Mouse (Mus musculus): ENCODE data around the gene Vps25.

The Vps25 gene

DNA sequence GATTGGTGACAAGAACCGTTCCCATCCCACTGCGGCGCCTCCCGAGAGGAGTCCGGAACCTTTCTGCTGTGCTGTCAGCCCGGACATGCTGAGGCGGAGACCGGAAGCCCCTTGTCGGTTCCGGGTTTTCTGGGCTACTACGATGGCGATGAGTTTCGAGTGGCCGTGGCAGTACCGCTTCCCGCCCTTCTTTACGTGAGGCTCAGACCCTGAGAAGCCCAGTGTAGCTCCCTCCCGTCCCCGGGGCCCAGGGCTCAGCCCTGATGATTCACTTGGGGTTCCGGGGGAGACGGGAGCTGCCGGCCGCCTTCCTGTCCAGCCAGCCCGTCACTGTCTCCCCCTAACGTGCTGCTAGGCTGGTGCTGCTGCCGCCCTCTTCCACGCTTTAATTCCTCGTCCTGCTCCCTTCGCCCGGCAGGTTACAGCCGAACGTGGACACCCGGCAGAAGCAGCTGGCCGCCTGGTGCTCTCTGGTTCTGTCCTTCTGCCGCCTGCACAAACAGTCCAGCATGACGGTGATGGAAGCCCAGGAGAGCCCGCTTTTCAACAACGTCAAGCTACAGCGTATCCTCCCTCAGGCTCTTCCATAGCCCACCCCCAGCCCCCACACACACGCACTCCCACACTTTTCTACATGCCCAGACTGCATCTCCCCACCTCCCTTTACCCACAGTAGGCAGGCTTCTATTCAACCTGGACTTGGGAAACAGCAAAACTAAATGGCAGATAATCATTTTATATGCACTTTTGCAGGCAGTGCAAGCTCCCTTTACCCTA, at the start of gene Vps25:
Gene Vps25 (plus strand): TSS at position 95 of the 777 bp plus-strand sequence.
- DNase-seq (ENCODE audit: low read depth), result no peak

DNA sequence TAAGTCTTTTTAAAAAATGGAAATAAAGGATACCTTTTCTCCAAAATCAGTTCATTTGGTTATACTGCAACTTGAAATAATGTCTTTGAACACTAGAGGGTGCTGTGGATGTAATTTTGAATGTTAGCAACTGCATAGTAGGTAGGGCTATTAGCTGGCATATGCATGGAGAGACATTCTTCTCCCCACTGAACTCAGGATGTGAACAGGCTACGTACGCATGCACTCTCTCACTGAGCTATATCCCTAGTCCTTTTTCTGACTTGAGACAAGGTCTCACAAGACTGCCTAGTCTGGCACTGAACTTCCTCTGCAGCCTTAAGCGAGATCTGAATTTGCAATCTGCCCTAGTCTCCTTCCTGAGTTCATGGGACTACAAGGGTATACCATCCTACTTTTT, 41.5 kb upstream of the Vps25 start:
- peak; percentile 58 for DNase-seq (ENCODE audit: low read depth)

DNA sequence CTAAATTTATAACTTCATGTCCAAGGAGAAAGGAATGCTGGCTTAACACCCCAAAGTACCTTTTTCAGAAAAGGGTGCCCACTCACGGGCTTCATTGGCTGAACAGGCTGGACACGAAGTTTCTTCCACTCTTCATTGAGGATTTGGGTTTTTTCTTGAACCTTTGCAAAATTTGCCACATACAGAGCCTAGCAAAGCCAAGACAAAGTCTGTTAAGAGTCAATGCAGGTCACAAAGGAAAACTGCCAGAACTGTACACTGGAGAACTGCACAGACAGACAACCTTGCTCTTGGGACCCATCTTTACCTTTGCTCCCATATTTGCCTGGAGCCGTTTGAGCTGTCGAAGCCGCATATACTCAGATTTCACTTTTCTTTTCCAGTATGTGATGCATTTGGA, 36.6 kb upstream of the Vps25 start:
- DNase-seq (ENCODE audit: low read depth), result no peak

DNA sequence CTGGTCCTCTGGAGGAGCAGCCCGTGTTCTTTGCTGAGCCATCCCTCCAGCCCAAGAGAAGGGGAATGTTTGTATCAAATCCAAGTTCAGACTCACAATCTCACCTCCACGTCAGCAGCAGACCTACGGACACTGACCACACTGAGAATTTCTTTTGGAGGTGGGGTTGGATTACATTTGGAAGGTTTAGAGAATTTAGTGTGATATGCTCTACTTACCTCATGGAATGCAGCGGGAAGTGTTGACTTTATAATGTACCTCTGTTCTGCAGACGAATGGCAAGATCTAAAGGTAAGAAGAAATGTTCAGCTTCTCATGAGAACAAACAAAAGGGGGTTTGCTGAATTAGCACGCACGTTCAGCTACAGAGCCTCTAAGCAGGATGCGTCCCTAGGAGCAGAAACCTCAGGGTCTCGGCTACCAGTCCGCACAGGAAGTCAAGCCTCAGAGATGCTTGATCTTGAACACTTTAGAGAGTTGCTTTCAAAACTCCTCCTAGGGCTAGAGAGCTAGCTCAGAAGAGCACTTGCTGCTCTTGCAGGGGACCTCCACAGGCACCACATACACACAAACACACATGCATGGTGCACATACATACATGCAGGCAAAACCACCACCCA, 35.0 kb upstream of the Vps25 start:
- no peak for DNase-seq (ENCODE audit: low read depth)

- no peak for DNase-seq (ENCODE audit: low read depth)
These were observed 32.7 kb upstream of the Vps25 start for GRCm38 (mm10) chr11:101220853-101221252.

DNA sequence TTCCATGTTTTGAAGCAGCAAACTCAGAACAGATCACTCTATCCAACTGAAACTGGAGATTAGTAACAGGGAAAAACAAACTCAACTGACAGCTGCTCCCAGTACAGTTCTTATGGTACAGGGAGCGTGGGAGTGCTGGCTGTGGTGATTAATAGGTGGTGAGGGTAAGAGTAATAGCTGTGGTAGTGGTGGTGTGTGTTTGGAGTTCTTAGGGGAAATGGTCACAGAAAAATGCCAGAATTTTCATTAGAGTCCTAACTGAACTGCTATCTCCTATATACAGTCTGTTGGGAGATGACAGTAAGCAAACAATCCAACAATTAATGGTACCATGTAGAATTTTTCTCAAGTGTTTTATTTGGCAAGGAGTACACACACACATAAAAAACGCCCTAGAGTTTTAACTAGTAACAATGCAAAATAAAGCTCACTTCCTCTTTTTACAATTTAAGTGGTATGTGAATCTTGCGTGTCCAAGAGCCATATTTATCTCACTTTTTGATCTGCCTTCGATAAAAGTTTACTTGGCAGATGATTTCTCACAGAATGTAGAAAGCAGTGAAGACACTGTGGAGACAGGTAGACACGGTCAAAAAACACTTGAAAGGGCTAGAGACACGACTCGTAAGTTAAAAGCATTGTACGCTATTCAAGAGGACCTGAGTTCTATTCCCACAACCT, 32.1 kb upstream of the Vps25 start:
- no peak for DNase-seq (ENCODE audit: low read depth)

DNA sequence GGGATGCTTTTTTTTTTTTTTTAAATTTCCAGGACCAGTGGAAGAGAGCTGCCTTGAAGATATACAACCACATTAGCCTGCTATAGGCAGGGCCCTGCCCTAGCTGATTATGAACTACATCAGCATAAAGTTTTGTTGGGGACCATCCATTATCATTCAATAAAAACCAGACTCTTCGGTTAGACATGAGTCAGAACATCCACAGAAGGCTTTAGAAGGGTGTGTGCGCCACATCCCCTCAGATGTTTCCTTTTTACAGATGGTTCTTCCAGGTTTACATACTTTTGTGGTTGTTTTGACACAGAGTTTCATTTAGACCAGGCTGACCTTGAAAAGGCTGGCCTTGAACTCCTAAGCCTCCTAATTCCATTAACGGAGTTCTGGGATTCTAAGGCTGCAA, 29.2 kb upstream of the Vps25 start:
- no peak for DNase-seq (ENCODE audit: low read depth)

GRCm38 (mm10) chr11:101225331-101226064, 28.0 kb upstream of the Vps25 start:
- DNase-seq (ENCODE audit: low read depth), result no peak

DNA sequence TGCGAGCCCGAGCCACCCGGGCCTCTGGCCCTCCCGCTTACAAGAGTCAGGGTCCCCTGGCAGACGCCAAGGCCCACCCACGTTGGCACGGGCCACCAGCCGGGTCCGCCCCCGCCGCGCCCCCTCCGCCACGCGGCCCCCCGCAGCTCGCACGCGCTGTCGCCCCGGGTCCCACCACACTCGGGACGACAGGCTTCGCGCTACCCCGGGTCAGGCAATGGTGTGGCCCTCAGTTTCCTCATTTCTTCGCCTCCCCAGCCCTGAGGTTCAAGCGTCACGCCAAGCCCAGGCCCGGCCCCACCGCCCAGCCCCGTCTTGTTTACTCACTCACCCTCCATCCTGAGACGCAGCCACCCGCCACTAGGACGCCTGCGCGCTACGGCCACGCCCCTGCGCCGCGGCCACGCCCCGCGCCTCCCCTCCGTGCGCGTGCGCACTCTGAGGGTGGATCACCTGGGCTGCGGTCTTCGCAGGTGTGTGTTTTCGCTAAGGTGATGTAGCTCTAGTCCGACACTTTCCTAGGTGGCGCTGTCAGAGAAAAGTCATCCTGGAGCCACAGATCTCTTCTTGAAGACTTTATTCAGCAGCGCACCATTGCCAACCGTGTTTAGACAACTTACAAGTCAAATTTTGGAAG, 27.3 kb upstream of the Vps25 start, which contains the start of gene Ezh1:
Gene Ezh1 (minus strand): TSS at position 399 of the 637 bp plus-strand sequence.
- DNase-seq (ENCODE audit: low read depth), result no peak

DNA sequence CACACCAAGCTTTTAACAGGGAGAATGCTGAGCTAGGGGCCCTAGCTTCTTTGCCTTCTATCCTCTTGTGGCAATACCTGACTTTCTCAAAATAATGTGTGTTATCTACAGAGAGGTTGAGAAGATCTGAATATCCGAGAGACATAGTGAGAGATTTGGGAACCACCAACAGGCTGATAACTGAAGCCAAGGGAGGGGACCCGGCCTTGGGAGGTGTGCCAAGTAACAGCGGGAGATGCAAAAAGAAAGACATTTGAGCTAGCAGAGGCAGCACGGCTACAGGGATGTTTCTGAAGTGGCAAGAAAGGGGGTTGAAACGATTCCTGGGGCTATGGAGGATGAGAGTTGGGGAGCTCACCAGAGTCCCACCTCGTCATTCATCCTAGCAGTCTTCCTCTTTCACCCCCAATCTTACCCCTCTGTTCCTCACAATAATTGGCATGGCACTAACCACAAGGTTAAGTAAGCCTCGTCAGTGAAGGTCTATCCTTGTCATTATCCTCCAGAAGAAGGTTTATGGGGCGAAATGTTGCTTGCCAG, 24.1 kb upstream of the Vps25 start:
- no peak for DNase-seq (ENCODE audit: low read depth)

DNA sequence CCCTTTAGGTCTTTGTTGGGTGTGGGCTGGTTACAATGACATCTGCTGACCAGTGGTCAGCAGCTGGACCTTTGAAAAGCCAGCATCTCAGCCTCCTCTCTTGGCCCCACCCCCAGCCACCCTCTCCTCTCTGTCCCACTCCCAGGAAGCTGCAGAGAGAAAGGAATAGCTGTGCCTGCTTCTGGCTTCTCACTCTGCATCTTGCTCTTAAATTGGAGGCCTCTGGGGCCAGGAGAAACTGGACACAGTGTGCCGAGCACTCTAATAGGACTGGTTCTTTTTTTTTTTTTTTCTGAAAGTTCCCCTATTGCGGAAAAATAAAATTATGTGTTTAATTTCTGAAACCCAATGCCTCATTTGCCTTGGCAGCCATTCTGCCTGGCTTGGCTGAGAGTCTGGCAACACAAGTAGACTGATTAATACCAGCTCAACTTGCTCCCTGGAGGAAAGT, 23.4 kb upstream of the Vps25 start:
- no peak for DNase-seq (ENCODE audit: low read depth)

DNA sequence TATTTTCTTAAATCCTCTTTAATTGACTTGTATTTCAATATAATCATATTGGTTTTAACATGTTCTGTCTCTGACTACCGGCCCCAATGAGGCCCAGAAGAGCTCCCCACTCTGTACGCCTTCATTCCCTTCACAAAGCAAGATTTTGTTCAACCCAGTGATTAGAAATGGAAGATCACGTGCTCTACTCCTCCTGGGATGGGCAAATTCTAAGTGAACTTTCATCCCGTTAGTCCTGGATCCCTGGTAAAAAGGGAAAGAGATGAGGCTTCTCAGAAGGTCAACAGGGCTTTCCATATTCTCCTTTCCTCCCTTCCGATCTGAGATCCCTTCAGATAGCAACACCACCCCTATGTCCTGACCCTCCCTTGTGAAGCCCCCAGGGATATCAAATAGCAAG, 23.0 kb upstream of the Vps25 start:
- no peak for DNase-seq (ENCODE audit: low read depth)

- no peak for DNase-seq (ENCODE audit: low read depth)
These were observed 22.3 kb upstream of the Vps25 start for GRCm38 (mm10) chr11:101230991-101231871.

GRCm38 (mm10) chr11:101232010-101232839, 21.3 kb upstream of the Vps25 start:
- no peak for DNase-seq (ENCODE audit: low read depth)

- DNase-seq (ENCODE audit: low read depth), result no peak
These were observed 20.3 kb upstream of the Vps25 start for GRCm38 (mm10) chr11:101233240-101233639.

GRCm38 (mm10) chr11:101234124-101234523, 19.4 kb upstream of the Vps25 start:
- DNase-seq (ENCODE audit: low read depth), result no peak

DNA sequence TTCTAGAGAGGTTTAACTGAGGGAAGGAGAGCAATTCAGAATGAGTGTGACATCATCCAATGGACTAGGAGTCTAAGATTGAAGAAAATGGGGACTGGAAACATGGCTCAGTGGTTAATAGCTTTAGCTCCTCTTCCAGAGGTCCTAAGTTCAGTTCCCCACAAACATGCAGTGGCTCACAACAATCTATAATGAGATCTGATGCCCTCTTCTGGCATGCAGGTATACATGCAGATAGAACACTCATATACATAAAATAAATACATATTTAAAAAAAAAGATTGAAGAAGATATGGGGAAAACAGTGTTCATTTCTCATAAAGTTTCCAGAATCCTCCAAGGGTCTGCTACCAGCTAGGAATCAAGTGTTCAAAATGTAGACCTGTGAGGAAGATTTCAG, 18.1 kb upstream of the Vps25 start:
- DNase-seq (ENCODE audit: low read depth), result no peak

DNA sequence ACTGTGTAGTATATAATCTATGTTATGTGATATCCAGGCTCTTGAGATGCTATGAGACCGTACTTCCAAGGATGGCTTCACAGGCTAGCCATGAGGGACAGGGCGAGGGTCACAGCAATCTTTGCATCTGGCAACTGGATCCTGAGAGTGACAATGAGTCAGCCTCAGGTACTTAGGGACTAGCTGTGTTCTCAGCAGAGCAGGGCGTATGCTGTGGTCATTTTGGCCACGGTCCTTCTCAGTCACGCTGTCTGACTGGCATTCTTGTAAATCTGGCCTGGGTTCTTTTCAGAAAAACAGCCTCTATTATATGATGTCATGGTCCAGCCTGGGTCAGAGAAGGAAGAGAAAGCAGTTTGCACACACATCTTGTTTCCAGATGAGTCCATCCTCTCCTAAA, 16.7 kb upstream of the Vps25 start:
- DNase-seq (ENCODE audit: low read depth), result no peak

GRCm38 (mm10) chr11:101238071-101238647, 15.3 kb upstream of the Vps25 start:
- DNase-seq (ENCODE audit: low read depth), result no peak
